Mouse (Mus musculus) C2C12 (cell line): ENCODE results near the gene Oit1. TPM values are rescaled to one million over a fixed set of nuclear protein-coding genes. Genes with fewer than 3 reads are reported as not detected.

Source experiments
- H3K27me3 ChIP-seq: one replicate; pipeline ENCODE4 v1.6.1; 2011; ENCODE audit not compliant: control insufficient read depth, insufficient read depth, insufficient read length
- H3K36me3 ChIP-seq: one replicate; pipeline ENCODE4 v1.6.1; 2011; ENCODE audit not compliant: control insufficient read depth, insufficient read depth
- H3K4me3 ChIP-seq: one replicate; pipeline ENCODE4 v1.5.1; 2011; ENCODE audit warnings: mild to moderate bottlenecking, control low read depth; ENCODE audit not compliant: poor library complexity, insufficient read depth, severe bottlenecking
- H3K79me2 ChIP-seq: one replicate; pipeline ENCODE4 v1.6.1; 2011; ENCODE audit not compliant: control insufficient read depth, insufficient read depth
- H3K79me3 ChIP-seq: one replicate; pipeline ENCODE4 v1.6.1; 2011; ENCODE audit warnings: low read depth, control low read depth
- H3ac ChIP-seq: one replicate; pipeline ENCODE3; 2011; ENCODE audit warnings: low read depth; ENCODE audit not compliant: control insufficient read depth, insufficient read length
- CEBPB ChIP-seq: IDR thresholded peaks from one replicate; pipeline ENCODE4 v1.6.1; 2011; ENCODE audit warnings: low read depth, mild to moderate bottlenecking, control low read depth, moderate library complexity
- CTCF ChIP-seq: IDR thresholded peaks from one replicate; pipeline ENCODE4 v1.5.1; 2011; ENCODE audit not compliant: control insufficient read depth, insufficient read depth, insufficient read length
- FOSL1 ChIP-seq: IDR thresholded peaks from one replicate; pipeline ENCODE4 v1.8.0; 2011; ENCODE audit warnings: mild to moderate bottlenecking, low read length; ENCODE audit not compliant: poor library complexity, insufficient read depth, severe bottlenecking
- MAX ChIP-seq: IDR thresholded peaks from one replicate; pipeline ENCODE4 v1.6.1; 2011; ENCODE audit warnings: mild to moderate bottlenecking, control low read depth
- MYOD1 ChIP-seq: IDR thresholded peaks from one replicate; pipeline ENCODE4 v1.6.1; 2011; ENCODE audit warnings: low read depth; ENCODE audit not compliant: control insufficient read depth, insufficient read length
- MYOG ChIP-seq: IDR thresholded peaks from one replicate; pipeline ENCODE4 v1.6.1; 2011; ENCODE audit not compliant: control insufficient read depth, insufficient read length; ENCODE audit errors: extremely low read depth
- USF1 ChIP-seq: IDR thresholded peaks from one replicate; pipeline ENCODE4 v1.6.1; 2011; ENCODE audit warnings: low read depth, mild to moderate bottlenecking, control low read depth, moderate library complexity
- polyA plus RNA-seq: library from polyadenylated mRNA; unstranded; fragments of >200 nt; fragmentation: generic; extraction: Trizol; gene quantifications from one replicate; pipeline ENCODE4 v1.2.1, GENCODE M21; 2012; ENCODE audit warnings: missing spikeins

The Oit1 gene
- polyA plus RNA-seq, 1 experiment, result not detected

DNA sequence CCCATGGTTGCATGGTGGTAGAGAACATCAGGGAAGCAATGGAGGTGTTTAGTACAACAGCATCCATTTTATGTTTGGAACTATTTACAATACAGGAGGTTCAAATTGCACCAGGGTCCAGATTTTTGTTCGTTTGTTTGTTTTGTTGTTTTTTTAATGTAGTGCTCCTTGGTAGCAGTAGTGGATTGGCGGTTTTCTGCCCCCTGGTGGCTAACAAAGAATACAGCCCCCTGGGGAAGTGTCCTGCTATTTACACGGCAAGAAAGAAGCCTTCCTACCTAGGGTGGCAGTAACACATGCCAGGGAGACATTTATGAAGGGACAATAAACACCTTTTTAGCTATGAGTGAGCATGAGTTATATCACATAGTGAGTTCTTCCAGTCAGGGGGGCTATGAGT lies 64.0 kb downstream of the Oit1 start:
- H3K36me3 ChIP-seq, result no peaks in the 10 kb centered on the region
- H3K4me3 ChIP-seq, result no peak overlapping the region
- peaks cover 8% of the 10 kb centered on the region for H3K27me3 ChIP-seq
- no peak overlapping the region for H3ac ChIP-seq
- no peaks in the 10 kb centered on the region for H3K79me3 ChIP-seq
- TF ChIP-seq MAX (no peak), CTCF (no peak), FOSL1 (no peak), USF1 (no peak)
- no peaks in the 10 kb centered on the region for H3K79me2 ChIP-seq

- H3K36me3 ChIP-seq, result no peaks in the 10 kb centered on the region
- H3ac ChIP-seq, result no peak overlapping the region
- TF ChIP-seq MYOG, result no peak
- no peak for TF ChIP-seq MAX
- no peak for TF ChIP-seq FOSL1
- no peak for TF ChIP-seq USF1
- TF ChIP-seq CEBPB, result no peak
- TF ChIP-seq MYOD1, result no peak
- TF ChIP-seq CTCF, result no peak
- H3K27me3 ChIP-seq, result peaks cover 8% of the 10 kb centered on the region
- H3K4me3 ChIP-seq, result no peak overlapping the region
- H3K79me3 ChIP-seq, result no peaks in the 10 kb centered on the region
- H3K79me2 ChIP-seq, result no peaks in the 10 kb centered on the region
These were observed 64.7 kb downstream of the Oit1 start for GRCm38 (mm10) chr14:8313877-8314276.

- Histone ChIP-seq H3K27me3 (no peaks in the 10 kb centered on the region), H3K79me3 (no peaks in the 10 kb centered on the region), H3K79me2 (no peaks in the 10 kb centered on the region), H3K36me3 (no peaks in the 10 kb centered on the region), H3ac (no peak overlapping the region), H3K4me3 (no peak overlapping the region)
- TF ChIP-seq MAX (no peak), FOSL1 (no peak), CTCF (no peak), MYOD1 (no peak), CEBPB (no peak), MYOG (no peak), USF1 (no peak)
These were observed 68.9 kb downstream of the Oit1 start for GRCm38 (mm10) chr14:8309621-8310141.

DNA sequence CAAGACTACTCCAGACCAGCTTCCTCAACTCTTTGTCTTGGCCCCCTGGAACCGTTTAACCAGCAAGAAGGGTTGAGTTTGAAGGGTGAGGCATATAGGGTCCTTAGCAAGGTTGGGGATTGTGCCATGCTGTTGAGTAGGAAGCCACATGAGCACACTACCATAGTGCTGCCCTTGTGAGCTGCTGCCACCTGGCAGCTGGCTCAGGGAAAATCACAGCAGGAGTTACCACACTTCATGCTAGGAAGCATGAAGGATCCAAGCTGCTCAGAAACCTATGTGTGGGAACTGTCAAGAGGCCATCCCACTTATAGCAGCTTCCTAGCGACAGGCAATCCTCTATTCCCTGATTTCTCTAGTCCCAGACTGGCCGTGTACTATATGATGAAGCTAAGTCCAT lies 69.9 kb downstream of the Oit1 start:
- H3K27me3 ChIP-seq, result no peaks in the 10 kb centered on the region
- no peaks in the 10 kb centered on the region for H3K36me3 ChIP-seq
- H3K4me3 ChIP-seq, result no peak overlapping the region
- TF ChIP-seq CTCF (no peak), USF1 (no peak), MYOD1 (no peak), MYOG (no peak), CEBPB (no peak), MAX (no peak), FOSL1 (no peak)
- H3K79me2 ChIP-seq, result no peaks in the 10 kb centered on the region
- H3ac ChIP-seq, result no peak overlapping the region
- H3K79me3 ChIP-seq, result no peaks in the 10 kb centered on the region

DNA sequence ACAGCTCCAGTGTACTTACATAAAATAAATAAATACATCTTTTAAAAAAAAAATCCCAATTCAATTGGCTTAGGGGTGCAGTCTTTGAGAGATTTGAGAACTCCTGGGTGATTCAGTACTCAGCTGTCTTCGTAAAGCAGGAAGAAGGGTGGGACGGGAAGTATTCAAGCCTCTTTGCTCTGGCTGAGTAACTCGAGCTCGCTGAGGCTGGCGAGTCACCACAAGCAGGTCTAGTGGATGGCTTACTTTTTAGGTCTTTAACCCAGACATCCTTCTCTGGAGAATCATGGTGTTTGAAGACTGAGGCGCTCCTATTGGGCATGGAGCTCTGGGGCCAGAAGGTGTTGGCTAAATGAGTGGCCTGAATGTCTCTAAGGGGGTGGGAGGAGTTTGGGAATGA lies 71.7 kb downstream of the Oit1 start:
- TF ChIP-seq CEBPB (no peak), USF1 (no peak), MYOD1 (no peak), MYOG (no peak), MAX (no peak), FOSL1 (no peak), CTCF (no peak)

GRCm38 (mm10) chr14:8305014-8305413 lies 73.5 kb downstream of the Oit1 start:
- no peaks in the 10 kb centered on the region for H3K27me3 ChIP-seq
- H3K4me3 ChIP-seq, result no peak overlapping the region
- H3ac ChIP-seq, result no peak overlapping the region
- no peaks in the 10 kb centered on the region for H3K79me2 ChIP-seq
- no peaks in the 10 kb centered on the region for H3K36me3 ChIP-seq
- TF ChIP-seq MYOG, result no peak
- no peak for TF ChIP-seq CTCF
- TF ChIP-seq CEBPB, result no peak
- no peak for TF ChIP-seq MAX
- TF ChIP-seq FOSL1, result no peak
- no peak for TF ChIP-seq USF1
- no peak for TF ChIP-seq MYOD1
- no peaks in the 10 kb centered on the region for H3K79me3 ChIP-seq

More for the DNA sequence above, 71.7 kb downstream of the Oit1 start:
- no peaks in the 10 kb centered on the region for H3K36me3 ChIP-seq
- no peak overlapping the region for H3ac ChIP-seq
- H3K79me3 ChIP-seq, result no peaks in the 10 kb centered on the region
- no peaks in the 10 kb centered on the region for H3K27me3 ChIP-seq
- no peaks in the 10 kb centered on the region for H3K79me2 ChIP-seq
- no peak overlapping the region for H3K4me3 ChIP-seq
